Mouse (Mus musculus): ENCODE measurements around the gene Ace. TPM values are rescaled to one million over a fixed set of nuclear protein-coding genes. Genes with fewer than 3 reads are reported as not detected.
"Not testable (repeated sequence)": the region's sequence is repeated elsewhere in the genome, so short reads cannot be mapped to it uniquely, and the experiment has no call there.

Ace gene
- polyA plus RNA-seq, 1 experiment: not detected

- H3K27me3 ChIP-seq (ENCODE audit: control insufficient read depth): peaks cover 50% of the 10 kb centered on the region
- H3K4me1 ChIP-seq (ENCODE audit: control insufficient read depth): peaks cover 19% of the 10 kb centered on the region
- H3K36me3 ChIP-seq (ENCODE audit: control insufficient read depth): no peaks in the 10 kb centered on the region
- H3K9me3 ChIP-seq (ENCODE audit: control insufficient read depth, low read length): no peaks in the 10 kb centered on the region
- TF ChIP-seq TAL1 (IDR thresholded peaks at IDR 0.05; ENCODE audit: low read length) (no peak), GATA1 (IDR thresholded peaks at IDR 0.05; ENCODE audit: low read length) (no peak)
- no peak overlapping the region for H3K4me3 ChIP-seq (replicated peaks)
Observed at GRCm38 (mm10) chr11:106026465-106027151, 58.9 kb downstream of the Ace start.

GRCm38 (mm10) chr11:106027607-106028006 lies 59.9 kb downstream of the Ace start:
- no peaks in the 10 kb centered on the region for H3K36me3 ChIP-seq (ENCODE audit: control insufficient read depth)
- peaks cover 40% of the 10 kb centered on the region for H3K27me3 ChIP-seq (ENCODE audit: control insufficient read depth)
- no peaks in the 10 kb centered on the region for H3K9me3 ChIP-seq (ENCODE audit: control insufficient read depth, low read length)
- TF ChIP-seq GATA1 (IDR thresholded peaks at IDR 0.05; ENCODE audit: low read length): no peak
- no peak for TF ChIP-seq TAL1 (IDR thresholded peaks at IDR 0.05; ENCODE audit: low read length)
- no peak overlapping the region for H3K4me3 ChIP-seq (replicated peaks)
- H3K4me1 ChIP-seq (ENCODE audit: control insufficient read depth): peaks cover 19% of the 10 kb centered on the region

DNA sequence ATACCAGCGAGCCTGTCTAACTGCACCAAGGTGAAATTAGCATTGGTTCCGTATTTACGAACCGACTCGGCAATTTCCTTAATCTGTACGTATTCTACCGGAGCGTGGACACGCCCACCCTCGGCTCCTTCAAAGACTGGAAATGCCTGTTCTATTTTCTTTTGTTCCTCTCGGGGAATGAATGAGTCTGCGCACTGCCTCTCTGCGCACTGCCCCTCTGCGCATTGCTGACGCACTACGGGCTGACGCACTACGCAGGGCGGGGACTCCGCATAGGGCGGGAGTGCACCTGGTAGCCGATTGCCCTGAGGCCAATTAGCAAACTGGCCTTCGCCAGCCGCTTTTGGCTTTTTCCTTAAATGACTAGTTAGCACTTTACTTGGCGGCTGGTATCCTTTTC lies 64.3 kb downstream of the Ace start:
- H3K4me3 ChIP-seq (replicated peaks); H3K9me3 ChIP-seq (ENCODE audit: control insufficient read depth, low read length); H3K36me3 ChIP-seq (ENCODE audit: control insufficient read depth); H3K27me3 ChIP-seq (ENCODE audit: control insufficient read depth): not testable (repeated sequence)
- H3K4me1 ChIP-seq (ENCODE audit: control insufficient read depth): peaks cover 14% of the 10 kb centered on the region

- TF ChIP-seq TAL1 (IDR thresholded peaks at IDR 0.05; ENCODE audit: low read length) (no peak), GATA1 (IDR thresholded peaks at IDR 0.05; ENCODE audit: low read length) (no peak)
- Histone ChIP-seq H3K36me3 (ENCODE audit: control insufficient read depth) (peaks cover 3% of the 10 kb centered on the region), H3K4me1 (ENCODE audit: control insufficient read depth) (peaks cover 27% of the 10 kb centered on the region), H3K27me3 (ENCODE audit: control insufficient read depth) (no peaks in the 10 kb centered on the region), H3K9me3 (ENCODE audit: control insufficient read depth, low read length) (no peaks in the 10 kb centered on the region), H3K4me3 (replicated peaks) (no peak overlapping the region)
Observed at GRCm38 (mm10) chr11:106033491-106033919, 65.8 kb downstream of the Ace start.

DNA sequence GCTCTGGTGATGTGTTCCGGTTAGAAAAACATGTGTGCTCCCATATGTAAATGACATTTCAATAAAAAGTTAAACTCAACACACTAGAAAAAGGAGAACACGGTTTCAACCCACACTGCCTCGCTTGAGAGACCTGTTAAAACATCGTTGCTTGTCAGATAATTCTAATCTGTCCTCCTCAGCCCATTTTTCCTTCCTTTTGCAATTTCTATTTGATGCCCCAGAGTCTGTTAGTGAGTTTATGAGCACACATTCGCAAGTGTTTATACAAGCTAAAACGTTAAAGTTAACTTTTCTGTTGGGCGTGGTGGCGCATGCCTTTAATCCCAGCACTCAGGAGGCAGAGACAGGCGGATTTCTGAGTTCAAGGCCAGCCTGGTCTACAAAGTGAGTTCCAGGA lies 67.2 kb downstream of the Ace start:
- Histone ChIP-seq H3K4me3 (replicated peaks) (no peak overlapping the region), H3K36me3 (ENCODE audit: control insufficient read depth) (peaks cover 13% of the 10 kb centered on the region), H3K27me3 (ENCODE audit: control insufficient read depth) (no peaks in the 10 kb centered on the region), H3K4me1 (ENCODE audit: control insufficient read depth) (peaks cover 27% of the 10 kb centered on the region), H3K9me3 (ENCODE audit: control insufficient read depth, low read length) (no peaks in the 10 kb centered on the region)
- TF ChIP-seq TAL1 (IDR thresholded peaks at IDR 0.05; ENCODE audit: low read length): no peak
- TF ChIP-seq GATA1 (IDR thresholded peaks at IDR 0.05; ENCODE audit: low read length): no peak

GRCm38 (mm10) chr11:106036548-106037417 lies 69.0 kb downstream of the Ace start, which contains the start of gene Dcaf7:
TSS of gene Dcaf7 (plus strand) at chr11:106036872.
- TF ChIP-seq GATA1 (IDR thresholded peaks at IDR 0.05; ENCODE audit: low read length): no peak
- no peak for TF ChIP-seq TAL1 (IDR thresholded peaks at IDR 0.05; ENCODE audit: low read length)
- Histone ChIP-seq H3K4me3 (replicated peaks) (peak within 1 kb of the TSS; percentile 87), H3K27me3 (ENCODE audit: control insufficient read depth) (no peaks in the 10 kb centered on the region), H3K36me3 (ENCODE audit: control insufficient read depth) (peaks cover 15% of the 10 kb centered on the region), H3K4me1 (ENCODE audit: control insufficient read depth) (peaks cover 29% of the 10 kb centered on the region), H3K9me3 (ENCODE audit: control insufficient read depth, low read length) (no peaks in the 10 kb centered on the region)

GRCm38 (mm10) chr11:106037418-106037751 lies 69.6 kb downstream of the Ace start:
- Histone ChIP-seq H3K36me3 (ENCODE audit: control insufficient read depth) (peaks cover 15% of the 10 kb centered on the region), H3K4me3 (replicated peaks) (peak overlapping the region; percentile 87), H3K9me3 (ENCODE audit: control insufficient read depth, low read length) (no peaks in the 10 kb centered on the region), H3K4me1 (ENCODE audit: control insufficient read depth) (peaks cover 29% of the 10 kb centered on the region), H3K27me3 (ENCODE audit: control insufficient read depth) (no peaks in the 10 kb centered on the region)
- no peak for TF ChIP-seq TAL1 (IDR thresholded peaks at IDR 0.05; ENCODE audit: low read length)
- no peak for TF ChIP-seq GATA1 (IDR thresholded peaks at IDR 0.05; ENCODE audit: low read length)

Other genes with a start within 250 kb of the Ace start
- gene Cyb561, start 14.6 kb upstream of the Ace start, polyA plus RNA-seq (2012): 0.02 and 0.07 TPM in 2 replicates
- gene Ace3, start 26.7 kb downstream of the Ace start, polyA plus RNA-seq (2012): not detected in 2 replicates
- not detected in 2 replicates for gene Kcnh6, start 40.2 kb downstream of the Ace start, polyA plus RNA-seq (2012)
- 0.91 and 0.92 TPM in 2 replicates for gene Dcaf7, start 68.9 kb downstream of the Ace start, polyA plus RNA-seq (2012)
- 0.49 and 0.57 TPM in 2 replicates for gene Taco1, start 98.1 kb downstream of the Ace start, polyA plus RNA-seq (2012)
- 0.05 and 0.07 TPM in 2 replicates for gene Map3k3, start 116.7 kb downstream of the Ace start, polyA plus RNA-seq (2012)
- gene Gm10840, start 192.9 kb downstream of the Ace start, polyA plus RNA-seq (2012): not detected in 2 replicates
- gene Limd2, start 192.9 kb downstream of the Ace start, polyA plus RNA-seq (2012): 0.93 and 0.94 TPM in 2 replicates
- gene Strada, start 234.2 kb downstream of the Ace start, polyA plus RNA-seq (2012): 2.6 and 3.1 TPM in 2 replicates
- 0.17 and 0.20 TPM in 2 replicates for gene Ccdc47, start 248.4 kb downstream of the Ace start, polyA plus RNA-seq (2012)
- gene Ddx42, start 249.0 kb downstream of the Ace start, polyA plus RNA-seq (2012): 1.4 and 1.5 TPM in 2 replicates